Mouse (Mus musculus): ENCODE data around the gene Ngp. TPM values are rescaled to one million over a fixed set of nuclear protein-coding genes. Genes with fewer than 3 reads are reported as not detected.

Gene Ngp
- total RNA-seq, 2 experiments from 2014 or later: 0.51 TPM; not detected in 1

GRCm38 (mm10) chr9:110433045-110433444, 13.5 kb downstream of the Ngp start:
- DNase-seq (ENCODE audit: low spot score in 2 of 2): no peak

DNA sequence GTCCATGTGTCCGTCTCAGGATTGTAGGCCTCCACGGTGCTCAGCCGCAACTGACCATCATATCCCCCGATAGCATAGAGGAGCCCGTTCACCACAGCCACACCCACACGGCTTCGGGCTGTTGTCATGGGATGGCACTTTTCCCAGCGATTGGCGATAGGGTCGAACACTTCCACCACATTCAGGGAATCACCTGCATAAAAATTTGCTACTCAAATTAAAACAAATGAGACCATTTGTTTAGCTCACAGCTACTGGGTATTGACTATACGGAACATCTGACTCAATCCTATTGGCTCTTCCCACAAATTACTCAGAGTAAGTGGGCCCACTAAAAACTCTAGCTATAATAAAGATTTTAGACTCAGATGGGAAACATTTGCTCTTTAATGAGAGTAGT, 16.5 kb downstream of the Ngp start:
- DNase-seq (ENCODE audit: low spot score in 2 of 2): no peak

- no peak for DNase-seq (ENCODE audit: low spot score in 2 of 2)
These were observed 20.5 kb downstream of the Ngp start for GRCm38 (mm10) chr9:110440049-110440448.

- DNase-seq (ENCODE audit: low spot score in 2 of 2): no peak
These were observed 21.0 kb downstream of the Ngp start for GRCm38 (mm10) chr9:110440559-110440958.

DNA sequence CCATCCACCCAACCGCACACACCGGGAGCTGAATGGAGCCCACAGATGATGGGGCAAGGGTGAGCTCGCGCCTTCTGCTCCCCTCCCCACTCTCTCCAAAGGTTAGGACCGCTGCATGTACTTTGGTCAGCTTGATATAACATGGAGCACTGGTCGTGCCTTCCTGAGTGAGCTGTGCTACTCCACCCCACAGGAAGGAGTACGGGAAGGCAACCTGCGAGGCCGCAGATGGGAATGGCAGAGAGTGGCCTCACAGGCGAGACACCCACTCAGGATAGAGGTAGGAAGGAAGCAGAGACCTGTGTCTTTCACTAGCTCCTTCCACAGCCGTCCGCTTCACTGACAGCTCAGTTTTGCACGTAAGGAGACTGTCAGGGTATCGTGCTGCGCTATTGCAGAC, 28.8 kb downstream of the Ngp start:
- no peak for DNase-seq (ENCODE audit: low spot score in 2 of 2)

- peak; percentile 74 to 80 for DNase-seq (ENCODE audit: low spot score in 2 of 2)
These were observed 29.5 kb downstream of the Ngp start for GRCm38 (mm10) chr9:110448857-110449617.

DNA sequence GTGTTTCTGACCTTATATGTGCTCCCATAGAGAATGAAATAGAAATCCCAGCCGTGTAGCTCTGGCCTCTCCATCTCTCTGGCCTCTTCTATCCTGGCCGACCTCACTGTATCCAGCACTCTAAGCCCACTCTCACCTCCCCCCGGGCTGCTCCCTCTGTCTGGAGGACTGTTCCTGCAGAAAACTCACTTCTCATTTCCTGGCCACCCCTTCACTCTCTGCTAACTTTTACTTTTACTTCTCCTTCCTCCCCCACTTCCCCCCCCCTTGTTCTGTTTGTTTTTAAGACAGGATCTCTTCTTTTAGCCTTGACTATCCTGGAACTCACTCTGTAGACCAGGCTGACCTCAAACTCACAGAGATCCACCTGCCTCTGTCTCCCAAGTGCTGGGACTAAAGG, 33.0 kb downstream of the Ngp start:
- no peak for DNase-seq (ENCODE audit: low spot score in 2 of 2)

- DNase-seq (ENCODE audit: low spot score in 2 of 2): no peak
These were observed 38.4 kb downstream of the Ngp start for GRCm38 (mm10) chr9:110457926-110458325.

- no peak for DNase-seq (ENCODE audit: low spot score in 2 of 2)
These were observed 39.7 kb downstream of the Ngp start for GRCm38 (mm10) chr9:110459145-110459727.

GRCm38 (mm10) chr9:110460884-110461815, 41.6 kb downstream of the Ngp start:
- DNase-seq (ENCODE audit: low spot score in 2 of 2): no peak

DNA sequence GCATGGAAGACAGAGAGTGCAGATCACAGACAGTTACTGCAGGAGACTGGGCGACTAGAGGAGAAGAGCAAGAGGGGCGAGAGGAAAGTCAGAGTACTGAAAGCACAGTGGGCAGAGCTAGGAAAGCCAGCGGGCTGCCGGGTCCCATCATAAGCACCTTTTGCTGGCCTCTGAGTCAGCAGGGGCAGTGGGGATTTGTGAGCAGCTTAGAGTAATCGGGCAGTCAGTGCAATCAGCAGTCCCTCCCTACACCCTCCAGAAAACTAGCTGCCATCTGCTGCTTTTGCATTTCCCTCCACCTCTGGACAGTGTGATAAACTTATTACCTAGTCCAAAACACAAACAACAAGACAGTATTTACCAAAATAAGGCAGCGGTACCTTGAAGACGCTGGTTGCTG, 42.8 kb downstream of the Ngp start:
- no peak for DNase-seq (ENCODE audit: low spot score in 2 of 2)

DNA sequence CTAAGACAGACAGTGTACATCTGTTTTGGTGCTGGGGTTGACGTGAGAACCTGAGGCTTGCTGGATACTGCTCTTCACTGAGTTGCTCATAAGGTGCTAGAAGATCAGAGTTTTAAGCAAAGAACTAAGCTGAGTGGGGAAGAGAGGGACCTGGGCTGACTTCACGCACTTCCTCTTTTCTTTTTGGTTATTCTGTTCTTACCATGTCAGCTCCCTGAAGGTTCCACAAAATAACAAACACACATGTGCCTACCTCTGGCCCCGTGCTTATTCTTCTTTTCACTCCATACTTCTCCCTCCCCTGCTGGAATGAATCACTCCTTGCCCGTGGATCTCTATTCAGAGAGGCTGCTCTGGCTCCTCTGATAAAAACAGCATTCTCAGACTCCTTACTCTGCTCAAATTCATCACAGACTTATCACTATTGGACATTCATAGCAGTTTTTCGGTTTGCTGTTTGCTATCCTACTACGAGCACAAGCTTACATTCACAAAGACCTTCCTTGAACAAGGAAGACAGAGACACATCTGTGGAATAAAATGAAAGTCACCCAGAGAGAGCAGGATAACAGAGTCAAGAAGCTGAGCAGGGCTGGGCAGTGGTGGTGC, 44.5 kb downstream of the Ngp start:
- no peak for DNase-seq (ENCODE audit: low spot score in 2 of 2)

DNA sequence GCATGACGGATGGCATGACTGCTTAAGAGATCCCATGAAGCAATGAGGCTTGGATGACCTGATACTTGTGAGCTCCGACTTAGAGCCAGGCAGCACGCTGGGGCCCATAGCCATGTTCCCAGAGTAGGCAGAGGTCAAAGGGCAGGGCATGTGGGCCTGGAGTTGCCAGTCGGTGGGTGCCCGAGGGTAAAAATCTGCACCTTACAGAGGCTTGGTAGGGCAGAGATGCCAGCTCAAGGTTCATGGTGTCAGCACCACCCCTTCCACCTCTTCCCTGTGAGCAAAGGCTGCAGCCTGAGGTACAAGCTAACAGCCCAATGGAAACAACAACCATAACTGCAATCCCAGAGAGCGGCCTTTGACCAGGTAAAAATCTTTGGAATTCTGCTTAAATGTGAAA, 45.8 kb downstream of the Ngp start:
- DNase-seq (ENCODE audit: low spot score in 2 of 2): no peak

- DNase-seq (ENCODE audit: low spot score in 2 of 2): no peak
These were observed 46.6 kb downstream of the Ngp start for GRCm38 (mm10) chr9:110466179-110466578.

Other genes starting within 250 kb of the Ngp start
- 100 to 1,000 TPM; 365 to 384 TPM for gene Cspg5, start 176.0 kb upstream of the Ngp start, total RNA-seq (2021)
- 10 to 100 TPM in 1 of 2 experiments, 1 to 10 TPM in 1; 10.0 to 13.6 TPM for gene Elp6, start 114.6 kb upstream of the Ngp start, total RNA-seq (2021)
- gene Scap, start 86.5 kb upstream of the Ngp start, total RNA-seq (2021): 100 to 1,000 TPM in 1 of 2 experiments, 10 to 100 TPM in 1; 91.7 to 103 TPM
- 10 to 100 TPM; 53.1 to 55.5 TPM for gene Ptpn23, start 11.5 kb upstream of the Ngp start, total RNA-seq (2021)
- gene Klhl18, start 56.9 kb downstream of the Ngp start, total RNA-seq (2021): 10 to 100 TPM; 30.0 to 30.6 TPM
- 1 to 10 TPM; 3.6 to 5.3 TPM for gene Kif9, start 57.2 kb downstream of the Ngp start, total RNA-seq (2021)
- gene Setd2, start 112.8 kb downstream of the Ngp start, total RNA-seq (2021): 10 to 100 TPM; 60.2 to 61.9 TPM
- gene Nradd, start 204.7 kb downstream of the Ngp start, total RNA-seq (2021): 1 to 10 TPM; 2.2 to 2.9 TPM
- gene Nbeal2, start 234.4 kb downstream of the Ngp start, total RNA-seq (2021): 10 to 100 TPM in 1 of 2 experiments, 1 to 10 TPM in 1; 9.6 to 12.2 TPM
- gene Ccdc12, start 236.8 kb downstream of the Ngp start, total RNA-seq (2021): 10 to 100 TPM; 47.2 to 53.9 TPM